Mouse (Mus musculus): ENCODE measurements at regions not wholly inside any gene's neighbourhood (a gene's known extent, or its start where the extent isn't known, plus 50 kb on each side); places are given as distances from the start of the nearest gene placed in this dataset.

DNA sequence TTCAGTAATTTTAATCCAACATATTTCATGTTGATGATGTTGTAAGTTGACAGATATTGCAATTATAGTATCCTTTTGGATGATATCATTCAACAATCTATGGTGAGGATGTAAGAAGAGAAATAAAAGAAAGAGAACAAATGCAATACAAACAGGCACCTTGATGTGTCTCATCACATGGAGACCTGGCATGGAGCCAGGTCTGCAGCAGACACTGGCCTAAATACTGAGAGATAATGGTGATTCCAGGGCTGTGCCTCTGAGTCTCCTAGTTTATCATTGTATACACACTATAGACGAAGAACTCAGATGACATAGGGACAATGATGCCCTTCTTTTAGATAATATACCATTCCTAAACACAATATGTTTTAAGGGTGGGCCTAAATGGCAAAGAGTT, 1068.5 kb upstream of the Klhl29 start:
- in situ Hi-C loops (cut with MboI, MseI), result no loop called here

DNA sequence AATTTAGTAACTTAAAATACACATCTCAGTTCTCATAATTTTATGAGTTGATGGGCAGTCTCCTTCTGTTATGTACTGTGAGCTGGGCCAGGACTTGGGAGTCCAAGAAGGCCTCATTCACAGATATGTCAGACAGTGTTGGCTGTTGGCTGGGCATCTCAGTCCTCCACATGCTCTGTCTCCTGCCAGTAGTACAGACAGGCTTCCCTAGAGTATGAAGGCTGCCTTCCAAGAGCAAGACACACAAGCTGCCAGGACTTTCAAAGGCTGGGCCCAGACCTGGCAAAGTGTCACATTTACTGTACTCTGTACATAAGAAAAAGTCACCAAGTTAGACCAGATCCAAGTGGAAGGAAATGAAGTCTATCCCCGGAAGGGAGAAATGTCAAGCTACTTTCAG, 1042.3 kb upstream of the Klhl29 start:
- in situ Hi-C loops (cut with MboI, MseI), result loop anchor here (10.0 kb wide), 1 partner anchor 713 kb away; no protein-coding TSS in a partner anchor

DNA sequence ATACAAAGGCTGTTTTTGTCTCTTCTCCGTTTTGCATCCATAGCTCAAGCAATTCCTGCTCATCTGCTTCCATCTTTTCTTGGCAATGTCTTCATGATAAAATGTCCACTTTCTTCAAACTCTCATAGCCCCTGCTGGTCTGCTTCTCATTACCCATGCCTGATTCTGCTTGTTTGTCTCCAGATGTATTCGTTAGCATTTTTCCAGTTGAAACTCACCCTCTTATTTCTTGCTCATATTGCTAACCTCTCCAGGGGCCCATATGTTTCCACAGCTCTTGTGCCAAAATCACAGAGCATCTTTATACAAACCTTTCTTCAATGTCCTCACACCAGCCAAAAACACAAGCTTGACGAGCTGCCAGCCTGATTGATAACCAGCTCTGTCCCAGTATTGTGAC, 1025.1 kb upstream of the Klhl29 start:
- in situ Hi-C loops (cut with MboI, MseI), result no loop called here

DNA sequence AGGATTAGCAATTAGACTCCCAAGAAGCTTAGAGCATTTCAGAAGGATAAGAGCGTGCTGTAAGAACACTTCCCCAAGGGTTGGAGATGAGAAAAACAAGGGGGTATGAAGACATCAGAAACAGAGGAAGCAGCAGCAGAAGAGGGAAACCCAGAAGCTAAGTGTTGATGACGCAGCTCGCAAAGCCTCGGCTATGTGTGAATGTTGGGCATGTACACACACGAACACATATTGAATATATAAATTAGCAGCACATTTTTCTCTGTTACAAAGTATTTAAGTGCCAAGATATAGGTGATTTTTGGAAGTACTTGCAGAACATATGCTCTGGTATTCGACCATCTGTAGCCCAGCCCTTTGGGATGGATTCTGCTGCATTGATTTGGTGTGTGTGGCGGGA, 1006.4 kb upstream of the Klhl29 start:
- in situ Hi-C loops (cut with MboI, MseI), result no loop called here

DNA sequence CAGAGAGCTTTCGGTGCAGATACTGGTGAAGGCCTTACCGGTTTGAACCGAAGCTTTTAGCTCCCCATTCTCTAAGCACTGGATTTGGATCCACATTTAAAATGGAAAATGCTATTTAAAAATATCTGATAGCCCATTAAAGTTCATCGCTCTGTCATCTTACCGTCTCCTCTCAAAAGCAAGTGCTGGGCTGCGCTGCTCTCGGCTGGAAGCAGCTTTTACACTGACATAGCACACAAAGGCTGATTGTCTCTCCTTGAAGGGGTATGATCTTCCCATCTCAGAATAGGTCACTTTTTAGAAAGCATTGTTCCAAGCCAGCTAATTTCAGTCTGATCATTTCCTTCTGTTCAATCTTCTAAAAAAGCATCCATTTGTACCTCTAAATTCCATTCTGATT, 992.1 kb upstream of the Klhl29 start:
- in situ Hi-C loops (cut with MboI, MseI), result no loop called here

Data from T-helper 1 cell (primary cell).